Mouse (Mus musculus) kidney, adult 2 months (tissue): ENCODE results near the gene Klra2.

ENCODE experiments used
- CTCF ChIP-seq: fragments of 200-500 bp; conservative IDR thresholded peaks from 2 replicates; pipeline ENCODE4 v1.5.1; 2011; ENCODE audit warnings: low read depth, mild to moderate bottlenecking, control low read depth, low read length, moderate library complexity, mixed read lengths; ENCODE audit not compliant: insufficient read depth, insufficient read length
- POLR2A ChIP-seq: fragments of 200-500 bp; IDR thresholded peaks from one replicate; pipeline ENCODE4 v1.6.1; 2011; ENCODE audit warnings: low read depth, low read length, control low read depth

- TF ChIP-seq CTCF: no peak
- no peak for TF ChIP-seq POLR2A
Measured at GRCm38 (mm10) chr6:131272311-131272710, 25.1 kb upstream of the Klra2 start.
